Mouse (Mus musculus): ENCODE measurements around the gene Vasp.

DNA sequence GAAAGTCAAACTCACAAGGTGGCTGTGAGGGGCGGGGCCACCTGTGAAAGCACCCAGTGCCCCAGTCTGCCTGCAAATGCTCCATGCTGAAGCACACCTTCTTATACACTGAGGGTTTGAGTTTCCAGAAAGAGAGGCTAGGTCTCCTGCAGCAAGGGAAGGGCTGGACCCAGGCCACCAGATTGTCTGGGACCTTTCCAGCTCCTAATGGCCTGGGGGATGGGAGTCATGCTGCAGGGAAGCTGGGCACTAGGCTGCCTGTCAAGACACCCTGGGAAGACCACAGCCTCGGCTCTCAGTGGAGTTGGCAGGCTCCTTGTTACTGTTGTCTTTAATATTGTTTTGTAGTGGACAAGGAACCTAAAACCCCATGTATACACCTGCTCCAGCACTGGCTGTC, 35.2 kb downstream of the Vasp start:
- TF ChIP-seq GATA1 (IDR thresholded peaks at IDR 0.05; ENCODE audit: borderline replicate concordance, low read length) (no peak), FLI1 (IDR thresholded peaks at IDR 0.05; ENCODE audit: low read length) (no peak)

Data from megakaryocyte, embryonic 14.5 days (primary cell).